Comparison of ENCODE assay signal across 11 mouse cellular contexts in the genomic region with DNA sequence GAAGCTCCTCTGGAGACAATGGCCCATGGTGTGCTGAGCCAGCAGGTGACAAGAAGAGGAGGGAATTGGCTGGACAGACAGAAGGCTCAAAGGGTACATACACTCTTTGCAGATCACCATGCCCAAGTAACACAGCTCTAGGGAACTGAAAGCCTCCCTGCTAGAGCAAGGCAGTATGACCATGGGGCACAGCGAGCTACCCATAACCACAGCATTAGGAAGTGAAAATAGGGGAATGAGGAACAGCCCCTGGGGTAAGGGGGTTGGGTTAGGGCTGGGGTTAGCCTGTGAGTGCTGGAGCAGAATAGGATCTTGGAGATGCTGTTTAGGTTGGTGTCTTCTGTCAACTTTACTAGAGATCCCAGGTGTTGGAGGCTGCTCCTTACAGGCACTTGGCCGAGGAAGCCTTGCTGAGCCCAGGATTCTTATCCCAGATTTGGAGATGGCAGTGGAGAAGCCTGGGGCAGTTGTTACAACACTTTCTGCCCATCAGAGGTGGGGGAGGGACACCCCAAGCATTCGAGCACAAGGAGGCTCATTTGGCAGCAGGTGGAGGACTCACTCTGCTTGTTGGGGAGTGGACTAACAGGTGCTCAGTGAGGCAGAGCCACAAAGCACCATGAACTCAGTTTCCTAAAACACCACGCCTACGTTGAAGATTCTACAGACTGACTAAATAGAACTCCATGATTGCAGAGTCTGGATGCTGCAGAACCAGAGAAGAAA. TPM values are rescaled to one million over a fixed set of nuclear protein-coding genes. Genes with fewer than 3 reads are reported as not detected.
DNase-seq lines count a peak whose midpoint lies in the region; ATAC-seq and TF ChIP-seq lines count a peak whose summit lies in the region.
"Had no signal": no experiment of that assay in that cellular context is flagged by ENCODE, and none has a peak within 500 bp of the region (broad histone marks: within the 10 kb centered on the region; RNA-seq: fewer than 3 reads in every experiment).

No protein-coding gene starts in this region.

- H3K9me3 ChIP-seq in liver, embryonic 16.5 days (replicated peaks; ENCODE audit: control insufficient read depth, low read length): no peaks in the 10 kb centered on the region
- H3K9me3 ChIP-seq: stomach, embryonic 15.5 days had no signal

- DNase-seq in left cerebral cortex, postnatal 14 days (ENCODE audit: low spot score in 2 of 2): peak; percentile 22 to 35
- DNase-seq in left cerebral cortex, postnatal 4 days: no peak
- peak; percentile 46 for DNase-seq in c-Kit-positive CD71-negative TER-119-negative erythroid progenitor cells, embryonic 14.5 days (ENCODE audit: low read depth)
- DNase-seq in spleen, adult 2 months (ENCODE audit: low read depth in 1 of 2, low spot score in 2 of 2): peak; percentile 61 to 67
- DNase-seq in thymus, adult 2 months: no peak
- DNase-seq in kidney, postnatal 36 days: no peak
- DNase-seq: cerebellum, adult 11 months; lung, embryonic 14.5 days had no signal

- TF ChIP-seq CTCF in spleen, adult 2 months (IDR thresholded peaks at IDR 0.05; ENCODE audit: extremely low read depth, insufficient read depth, insufficient read length, insufficient replicate concordance): no peak
- TF ChIP-seq CTCF in thymus, adult 2 months (IDR thresholded peaks at IDR 0.05; ENCODE audit: borderline replicate concordance, control insufficient read depth, extremely low read depth, insufficient read depth, low read length, poor library complexity): no peak

- H3K36me3 ChIP-seq in liver, embryonic 16.5 days (ENCODE audit: control insufficient read depth, insufficient read depth): no peaks in the 10 kb centered on the region
- H3K36me3 ChIP-seq in spleen, adult 2 months (ENCODE audit: control insufficient read depth, insufficient read depth, low read length): no peaks in the 10 kb centered on the region
- H3K36me3 ChIP-seq in thymus, adult 2 months (ENCODE audit: control insufficient read depth, insufficient read depth, low read length): no peaks in the 10 kb centered on the region
- H3K36me3 ChIP-seq: stomach, embryonic 15.5 days had no signal

- intact Hi-C loops in left cerebral cortex, postnatal 14 days (cut with DNase I): no loop called here
- intact Hi-C loops in left cerebral cortex, postnatal 4 days (cut with DNase I): no loop called here

- H3K4me2 ChIP-seq in liver, embryonic 16.5 days (ENCODE audit: low read depth, low read length): no peak overlapping the region
- H3K4me2 ChIP-seq: lung, embryonic 14.5 days; stomach, embryonic 15.5 days had no signal

- 0 out of 2 replicates have a peak overlapping the region, but pooled peaks have one; percentile 41 for H3K27ac ChIP-seq in liver, embryonic 16.5 days (ENCODE audit: low read length)
- peak overlapping the region; percentile 95 for H3K27ac ChIP-seq in spleen, adult 2 months (ENCODE audit: insufficient read depth, low read length)
- H3K27ac ChIP-seq in thymus, adult 2 months (ENCODE audit: control insufficient read depth, insufficient read depth, low read length): no peak overlapping the region
- H3K27ac ChIP-seq: stomach, embryonic 15.5 days had no signal

- H3K27me3 ChIP-seq in liver, embryonic 16.5 days (ENCODE audit: control insufficient read depth, insufficient read depth, low read depth, low read length): no peaks in the 10 kb centered on the region
- no peaks in the 10 kb centered on the region for H3K27me3 ChIP-seq in spleen, adult 2 months (ENCODE audit: control insufficient read depth, insufficient read depth, low read length)
- H3K27me3 ChIP-seq in thymus, adult 2 months (ENCODE audit: control insufficient read depth, insufficient read depth, low read length): no peaks in the 10 kb centered on the region
- H3K27me3 ChIP-seq: stomach, embryonic 15.5 days had no signal

- no peak overlapping the region for H3K9ac ChIP-seq in liver, embryonic 16.5 days (ENCODE audit: low read depth, low read length)
- H3K9ac ChIP-seq: lung, embryonic 14.5 days; stomach, embryonic 15.5 days had no signal

- peak; percentile 54 for ATAC-seq in liver, embryonic 16.5 days (ENCODE audit: low read depth)
- ATAC-seq: forebrain, embryonic 14.5 days had no signal

- TF ChIP-seq POLR2A in spleen, adult 2 months (IDR thresholded peaks at IDR 0.05; ENCODE audit: low read depth, low read length): no peak
- no peak for TF ChIP-seq POLR2A in thymus, adult 2 months (IDR thresholded peaks at IDR 0.05; ENCODE audit: control insufficient read depth, extremely low read depth, insufficient read depth, low read length, poor library complexity)

- no peak overlapping the region for H3K4me3 ChIP-seq in liver, embryonic 16.5 days (ENCODE audit: low read depth, low read length)
- H3K4me3 ChIP-seq in spleen, adult 2 months (ENCODE audit: extremely low read depth, insufficient read depth, insufficient read length): no peak overlapping the region
- no peak overlapping the region for H3K4me3 ChIP-seq in thymus, adult 2 months (ENCODE audit: control insufficient read depth, insufficient read depth, low read length)
- H3K4me3 ChIP-seq: stomach, embryonic 15.5 days had no signal

- 39% methylated on average over 5 of the region's 5 CpGs for WGBS in liver, embryonic 16.5 days (ENCODE audit: insufficient replicate concordance)
- WGBS in spleen, adult 2 months: 19% methylated on average over 5 of the region's 5 CpGs
- WGBS in thymus, adult 2 months: 46% methylated on average over 5 of the region's 5 CpGs

- H3K4me1 ChIP-seq in liver, embryonic 16.5 days (ENCODE audit: control insufficient read depth, low read depth, low read length): no peaks in the 10 kb centered on the region; the same call in 1 of the 2 replicates
- H3K4me1 ChIP-seq in spleen, adult 2 months (ENCODE audit: control insufficient read depth, insufficient read depth, insufficient read length): peaks cover 54% of the 10 kb centered on the region; the same call in 1 of the 2 replicates
- peaks cover 2% of the 10 kb centered on the region; the same call in 1 of the 2 replicates for H3K4me1 ChIP-seq in thymus, adult 2 months (replicated peaks; ENCODE audit: control insufficient read depth, insufficient read depth, low read length)

RNA-seq across cellular contexts. Expression of a gene that starts 6.0 kb away (rescaled TPM):
- 1 to 10 TPM; 4.3 to 5.0 TPM for total RNA-seq in left cerebral cortex, postnatal 14 days (2021)
- 1 to 10 TPM; 2.9 to 3.4 TPM for total RNA-seq in left cerebral cortex, postnatal 4 days (2021)
- 6.7 and 7.9 TPM in 2 replicates for polyA plus RNA-seq in liver, embryonic 16.5 days (2015; fragmentation: Nextera tagmentation; extraction: Ambion mirVana)
- 19.4 and 23.5 TPM in 2 replicates for polyA plus RNA-seq in spleen, adult 2 months (2012; rRNA removed)
- polyA plus RNA-seq in thymus, adult 2 months (2012; rRNA removed): 10.5 and 14.2 TPM in 2 replicates

RNA-seq across cellular contexts. Expression of a gene that starts 29.3 kb away (rescaled TPM):
- total RNA-seq in left cerebral cortex, postnatal 14 days (2021): 10 to 100 TPM in 1 of 2 experiments, 1 to 10 TPM in 1; 2.5 to 12.4 TPM
- 1 to 10 TPM in 1 of 2 experiments, under 1 TPM in 1; 0.54 to 2.7 TPM for total RNA-seq in left cerebral cortex, postnatal 4 days (2021)
- 22.1 and 37.9 TPM in 2 replicates for polyA plus RNA-seq in liver, embryonic 16.5 days (2015; fragmentation: Nextera tagmentation; extraction: Ambion mirVana)
- polyA plus RNA-seq in spleen, adult 2 months (2012; rRNA removed): 2.5 and 2.6 TPM in 2 replicates
- polyA plus RNA-seq in thymus, adult 2 months (2012; rRNA removed): 5.9 and 6.5 TPM in 2 replicates

RNA-seq across cellular contexts. Expression of a gene that starts 37.0 kb away (rescaled TPM):
- 1 to 10 TPM; 1.0 to 1.2 TPM for total RNA-seq in left cerebral cortex, postnatal 14 days (2021)
- total RNA-seq in left cerebral cortex, postnatal 4 days (2021): under 1 TPM; 0.12 to 0.22 TPM
- 0.05 and 0.15 TPM in 2 replicates for polyA plus RNA-seq in liver, embryonic 16.5 days (2015; fragmentation: Nextera tagmentation; extraction: Ambion mirVana)
- 0.01 TPM in 2 replicates for polyA plus RNA-seq in spleen, adult 2 months (2012; rRNA removed)
- polyA plus RNA-seq in thymus, adult 2 months (2012; rRNA removed): 0.04 TPM in 2 replicates

RNA-seq across cellular contexts. Expression of a gene that starts 50.9 kb away (rescaled TPM):
- 10 to 100 TPM; 25.2 to 29.6 TPM for total RNA-seq in left cerebral cortex, postnatal 14 days (2021)
- total RNA-seq in left cerebral cortex, postnatal 4 days (2021): 10 to 100 TPM; 42.0 to 49.9 TPM
- 21.9 and 23.2 TPM in 2 replicates for polyA plus RNA-seq in liver, embryonic 16.5 days (2015; fragmentation: Nextera tagmentation; extraction: Ambion mirVana)
- polyA plus RNA-seq in spleen, adult 2 months (2012; rRNA removed): 5.9 and 7.2 TPM in 2 replicates
- polyA plus RNA-seq in thymus, adult 2 months (2012; rRNA removed): 42.6 and 50.1 TPM in 2 replicates

Comparison
In these comparisons a context has a peak if more than half of its experiments do, and no peak if none do; other contexts are left out.
1. DNase-seq: peak in left cerebral cortex, postnatal 14 days (2 of 2), c-Kit-positive CD71-negative TER-119-negative erythroid progenitor cells, embryonic 14.5 days (single experiment) and spleen, adult 2 months (2 of 2); none in left cerebral cortex, postnatal 4 days (single experiment), thymus, adult 2 months (single experiment) and kidney, postnatal 36 days (0 of 2).